Mouse (Mus musculus): ENCODE measurements around the gene Cyp8b1.

Gene Cyp8b1

GRCm38 (mm10) chr9:121915056-121915455 lies 1.0 kb downstream of the Cyp8b1 start:
- in situ Hi-C loops (cut with MboI, MseI) = no loop called here

- in situ Hi-C loops (cut with MboI, MseI) = no loop called here
Observed at GRCm38 (mm10) chr9:121914226-121914757, 1.8 kb downstream of the Cyp8b1 start.

- in situ Hi-C loops (cut with MboI, MseI) = no loop called here
Observed at GRCm38 (mm10) chr9:121912786-121913185, 3.3 kb downstream of the Cyp8b1 start.

GRCm38 (mm10) chr9:121911196-121911595 lies 4.9 kb downstream of the Cyp8b1 start:
- in situ Hi-C loops (cut with MboI, MseI) = no loop called here

DNA sequence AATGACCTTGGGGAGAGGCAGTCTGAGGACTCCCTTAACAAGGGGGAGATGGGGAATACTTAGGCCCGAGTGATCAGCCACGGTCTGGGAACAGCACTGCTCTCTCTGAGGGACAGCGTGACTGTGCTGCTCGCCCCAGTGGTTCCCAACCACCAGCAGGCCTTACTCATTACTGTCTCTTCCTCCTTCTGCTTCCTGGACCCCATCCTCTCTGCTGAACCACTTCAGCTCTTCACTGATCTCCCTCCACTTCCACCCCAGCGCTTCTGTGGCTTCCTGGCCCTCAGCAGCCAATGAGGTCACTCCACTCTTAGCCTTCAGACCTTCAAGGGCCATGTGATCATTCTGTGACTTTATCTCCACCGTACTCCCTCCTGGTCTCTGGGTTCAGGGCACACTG lies 6.5 kb downstream of the Cyp8b1 start:
- in situ Hi-C loops (cut with MboI, MseI) = no loop called here

- in situ Hi-C loops (cut with MboI, MseI) = no loop called here
Observed at GRCm38 (mm10) chr9:121908321-121908720, 7.8 kb downstream of the Cyp8b1 start.

DNA sequence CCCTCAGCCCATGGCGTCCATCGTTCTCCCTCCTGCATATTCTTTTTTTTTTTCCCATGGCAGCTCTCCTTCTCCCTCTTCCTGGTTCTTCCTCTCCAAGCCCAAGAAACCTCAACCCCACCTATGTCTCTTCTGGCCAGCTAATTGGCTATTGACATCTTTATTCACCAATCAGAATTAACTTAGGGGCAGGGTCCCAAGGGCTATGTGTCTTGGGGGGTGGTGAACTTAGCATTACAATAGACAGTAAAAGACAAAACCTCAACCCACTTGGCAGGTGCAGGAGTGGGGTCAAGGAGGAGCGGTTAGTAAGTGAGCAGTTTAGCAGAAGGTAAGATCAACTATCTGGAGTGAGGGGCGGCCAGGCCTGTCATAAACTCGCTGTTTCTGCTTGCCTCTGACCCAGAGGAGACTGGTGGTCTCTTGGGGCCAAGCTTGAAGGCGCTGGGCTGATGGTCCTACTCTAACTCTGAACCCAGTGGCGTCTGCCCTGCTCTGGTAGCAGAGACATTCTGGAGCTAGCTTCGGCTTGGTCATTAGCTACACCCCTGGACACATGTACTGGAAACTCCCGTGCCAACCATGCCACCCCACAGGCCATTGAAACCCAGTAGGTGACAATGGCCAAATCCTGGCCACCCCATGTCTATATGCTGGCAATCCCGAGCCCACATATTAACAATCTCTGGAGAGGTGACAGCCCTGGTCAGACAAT lies 8.6 kb downstream of the Cyp8b1 start:
- in situ Hi-C loops (cut with MboI, MseI) = no loop called here

DNA sequence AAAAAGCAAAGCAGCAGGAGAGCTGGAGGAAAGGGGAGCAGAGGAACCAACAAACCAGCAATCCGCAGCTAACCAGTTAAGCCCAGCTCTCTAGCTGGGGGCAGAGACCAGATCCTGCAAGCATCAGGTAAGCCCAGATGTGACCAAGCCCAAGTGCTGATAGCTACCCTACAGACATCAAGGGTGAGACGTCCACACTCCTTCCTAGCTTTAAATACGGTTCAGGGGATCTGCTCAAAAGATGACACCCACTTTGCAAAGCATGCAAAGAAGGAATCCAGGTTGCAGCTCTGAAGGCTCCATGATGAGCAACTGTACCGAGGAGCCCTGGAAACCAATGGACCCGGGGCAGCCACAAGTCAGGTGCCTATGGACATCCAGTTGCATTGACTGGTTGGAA lies 9.6 kb downstream of the Cyp8b1 start:
- in situ Hi-C loops (cut with MboI, MseI) = no loop called here

DNA sequence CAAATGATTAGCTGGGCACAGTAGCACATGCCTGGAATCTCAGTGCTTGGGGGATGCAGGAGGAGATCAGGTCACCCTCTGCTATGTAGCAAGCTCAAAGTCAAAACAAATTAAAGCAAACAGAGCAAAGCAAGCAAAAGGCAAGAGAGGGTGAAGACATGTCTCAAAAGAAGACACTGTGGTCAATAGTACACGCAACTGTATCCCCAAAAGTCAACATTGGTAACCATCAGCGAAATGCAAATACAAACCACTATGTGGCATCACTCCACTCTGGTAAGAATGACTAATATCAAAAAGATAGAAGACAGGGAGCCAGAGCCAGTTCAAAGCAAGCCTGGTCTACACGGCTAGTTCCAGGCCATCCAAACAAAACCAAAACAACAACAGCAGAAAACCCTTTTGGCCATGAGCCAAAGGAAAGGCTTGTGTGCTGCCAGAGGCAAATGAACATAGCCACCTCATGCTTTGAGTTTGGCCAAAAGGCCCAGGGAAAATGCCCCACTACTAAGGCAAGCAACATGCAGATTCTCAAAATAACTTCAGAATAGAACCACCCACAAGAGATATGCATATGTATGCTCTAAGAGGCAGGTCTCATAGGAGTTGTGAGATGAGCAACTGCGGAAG lies 10.4 kb downstream of the Cyp8b1 start:
- in situ Hi-C loops (cut with MboI, MseI) = no loop called here

GRCm38 (mm10) chr9:121904946-121905345 lies 11.2 kb downstream of the Cyp8b1 start:
- in situ Hi-C loops (cut with MboI, MseI) = no loop called here

DNA sequence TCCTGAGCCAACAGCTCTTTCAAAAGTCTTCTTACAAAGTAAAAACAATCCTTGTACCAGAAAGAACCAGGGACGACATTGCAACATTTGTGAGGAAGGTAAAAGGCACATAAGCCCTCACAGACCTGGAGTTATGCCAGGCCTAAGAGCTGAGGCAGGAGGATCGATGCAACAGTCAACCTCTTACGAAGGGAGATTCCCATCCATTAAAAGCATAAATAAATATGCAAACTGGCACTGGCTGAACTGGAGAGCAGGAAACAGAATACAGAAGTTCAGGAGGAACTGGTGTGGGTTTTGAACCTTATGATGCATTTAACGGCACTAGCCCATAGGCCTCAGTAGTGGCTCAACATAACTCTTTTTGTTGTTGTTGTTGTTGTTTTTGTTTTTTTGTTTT lies 11.8 kb downstream of the Cyp8b1 start:
- in situ Hi-C loops (cut with MboI, MseI) = no loop called here

- in situ Hi-C loops (cut with MboI, MseI) = no loop called here
Observed at GRCm38 (mm10) chr9:121903476-121904305, 12.4 kb downstream of the Cyp8b1 start.

DNA sequence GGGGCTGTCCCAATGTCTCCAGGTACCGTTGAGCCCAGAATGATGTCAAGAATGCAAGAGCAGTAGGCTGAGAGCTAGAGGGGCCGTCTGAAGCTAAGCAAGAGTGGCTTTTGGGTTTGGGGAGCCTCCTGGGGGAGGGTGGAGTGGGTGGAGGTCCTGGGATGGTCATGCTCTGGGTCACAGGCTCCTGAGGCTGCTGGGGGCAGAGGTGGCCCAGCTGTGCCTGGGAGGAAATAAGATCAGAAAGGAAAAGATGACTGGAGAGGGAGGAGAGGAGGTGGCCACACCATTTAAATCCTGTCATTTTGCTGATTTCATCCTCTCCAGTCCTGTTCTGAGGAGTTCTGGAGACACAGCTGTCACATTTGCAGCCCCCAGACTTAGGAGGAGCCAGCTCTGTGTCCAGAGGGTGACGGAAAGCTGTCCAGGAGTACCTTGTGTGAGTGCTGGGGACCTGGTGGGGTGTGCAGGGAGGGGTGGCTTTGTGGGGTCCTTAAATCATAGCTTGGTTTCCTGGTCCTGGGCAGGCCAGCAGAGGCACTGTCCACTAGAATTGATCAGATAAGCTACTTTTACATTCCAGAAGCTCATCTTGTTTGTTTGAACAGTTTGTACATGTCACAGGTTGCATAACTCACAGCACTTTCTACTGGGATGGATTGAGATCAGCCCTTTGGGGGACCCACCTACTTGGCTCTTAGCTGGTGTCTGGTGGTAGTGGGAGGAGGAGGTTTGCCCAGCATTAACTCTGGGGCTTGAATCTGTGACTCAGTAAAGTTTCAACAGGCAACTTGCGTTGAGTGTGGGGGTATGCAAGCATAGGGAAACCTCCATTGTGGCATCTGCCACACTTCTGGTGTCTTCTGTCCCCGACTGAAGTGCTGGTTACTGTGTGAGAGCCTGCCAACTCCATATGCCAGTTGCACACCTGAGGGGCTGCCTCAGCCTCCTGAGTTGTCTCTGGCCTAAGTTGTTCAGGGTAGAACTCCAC lies 14.1 kb downstream of the Cyp8b1 start:
- in situ Hi-C loops (cut with MboI, MseI) = no loop called here

DNA sequence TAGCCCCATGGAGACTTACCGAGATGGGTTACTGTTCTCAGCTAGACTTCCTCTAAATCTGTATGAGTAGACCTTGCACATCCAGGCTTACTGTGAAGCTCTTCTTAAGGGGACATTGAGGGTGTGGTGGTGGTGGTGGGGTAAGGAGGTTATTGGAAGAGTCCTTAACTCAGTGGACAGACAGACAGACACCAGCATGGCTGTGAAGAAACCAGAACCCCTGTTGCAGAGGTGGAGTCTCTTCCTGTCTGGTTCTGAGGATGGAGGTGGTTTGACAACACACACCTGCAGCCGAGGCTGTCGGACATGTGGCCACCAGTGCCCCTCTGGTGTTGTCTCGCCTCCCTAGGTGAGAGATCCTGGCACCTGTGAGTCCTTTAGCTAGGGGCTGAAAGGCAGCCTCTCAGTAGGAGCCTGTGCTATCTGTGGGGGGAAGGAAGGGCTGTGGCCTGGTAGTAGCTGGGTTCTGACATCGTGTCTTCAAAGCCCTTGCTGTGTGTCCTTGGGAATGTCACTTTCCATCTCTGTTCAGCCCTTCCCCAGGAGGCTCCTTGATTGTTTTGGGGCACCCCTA lies 15.7 kb downstream of the Cyp8b1 start:
- in situ Hi-C loops (cut with MboI, MseI) = no loop called here

DNA sequence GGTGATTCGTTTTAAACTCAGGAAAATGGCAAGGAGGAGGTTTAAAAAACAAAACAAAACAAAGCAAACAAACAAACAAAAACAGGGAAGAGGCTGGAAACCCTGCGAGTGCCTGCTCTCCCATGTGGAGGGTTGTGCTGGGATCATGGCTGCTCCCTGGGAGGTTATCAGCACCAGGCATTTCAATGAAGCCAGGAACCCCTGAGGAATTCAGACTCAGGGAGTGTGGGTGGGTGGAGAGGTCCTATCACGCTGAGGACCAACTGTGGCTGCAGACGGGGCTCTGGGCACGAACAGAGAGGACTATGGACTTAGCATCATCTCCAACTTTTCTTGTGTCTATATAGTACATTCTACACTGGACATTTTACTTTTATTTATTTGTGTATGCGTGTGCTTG lies 16.8 kb downstream of the Cyp8b1 start:
- in situ Hi-C loops (cut with MboI, MseI) = no loop called here

- in situ Hi-C loops (cut with MboI, MseI) = no loop called here
Observed at GRCm38 (mm10) chr9:121898245-121898644, 17.9 kb downstream of the Cyp8b1 start, which contains the start of gene Ackr2. Gene Ackr2, plus strand, starts transcription at chr9:121898355.

- in situ Hi-C loops (cut with MboI, MseI) = no loop called here
Observed at GRCm38 (mm10) chr9:121896820-121897219, 19.3 kb downstream of the Cyp8b1 start.

- in situ Hi-C loops (cut with MboI, MseI) = no loop called here
Observed at GRCm38 (mm10) chr9:121895392-121895993, 20.6 kb downstream of the Cyp8b1 start.

GRCm38 (mm10) chr9:121894447-121894846 lies 21.7 kb downstream of the Cyp8b1 start:
- in situ Hi-C loops (cut with MboI, MseI) = no loop called here

DNA sequence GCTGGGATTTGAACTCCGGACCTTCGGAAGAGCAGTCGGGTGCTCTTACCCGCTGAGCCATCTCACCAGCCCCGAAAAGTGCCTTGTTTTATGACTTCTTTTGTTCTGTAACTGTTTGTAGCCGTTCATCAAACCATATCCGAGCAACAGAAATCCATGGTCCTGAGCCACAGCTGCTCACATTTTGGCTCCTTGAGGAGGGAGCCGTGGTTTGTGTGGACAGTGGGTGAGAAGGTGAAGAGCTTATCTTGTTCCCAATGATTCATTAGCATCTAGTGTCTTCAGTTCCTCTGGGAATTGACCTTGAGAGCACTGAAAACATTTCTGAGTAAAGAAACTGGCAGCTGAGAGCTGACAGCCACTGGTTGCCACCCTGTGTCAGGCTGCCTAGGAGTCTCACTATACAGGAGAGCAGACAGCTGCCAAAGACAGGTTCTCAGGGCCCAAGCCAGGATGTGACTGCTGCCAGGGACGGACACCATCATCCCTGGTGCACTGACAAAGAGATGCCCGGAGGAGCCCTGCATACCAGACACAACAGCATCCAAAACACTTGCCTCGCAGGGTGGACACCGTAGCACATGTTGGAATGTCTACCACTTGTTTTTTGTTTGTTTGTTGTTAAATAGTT lies 23.9 kb downstream of the Cyp8b1 start:
- in situ Hi-C loops (cut with MboI, MseI) = no loop called here
